Mouse (Mus musculus) forebrain, embryonic 16.5 days (tissue): ENCODE results near the gene Ets1. TPM values are rescaled to one million over a fixed set of nuclear protein-coding genes. Genes with fewer than 3 reads are reported as not detected.

Experiments
- ATAC-seq: fragments of 200-750 bp; cut with Nextera tagmentation; 2 replicates; pipeline ENCODE4 v1.8.0; 2017; ENCODE audit warnings: mild to moderate bottlenecking, moderate library complexity
- H3K27ac ChIP-seq: fragments of 300-500 bp; sonication (generic); 2 replicates; pipeline ENCODE4 v1.5.1; 2014; ENCODE audit warnings: low read length, control low read depth
- H3K27me3 ChIP-seq: fragments of 300-500 bp; sonication (generic); replicated peaks from 2 replicates; pipeline ENCODE4 v1.6.1; 2014; ENCODE audit warnings: low read length; ENCODE audit not compliant: control insufficient read depth, insufficient read depth
- H3K36me3 ChIP-seq: fragments of 300-500 bp; sonication (generic); 2 replicates; pipeline ENCODE4 v1.6.1; 2014; ENCODE audit not compliant: control insufficient read depth, insufficient read depth
- H3K4me1 ChIP-seq: fragments of 300-500 bp; sonication (generic); replicated peaks from 2 replicates; pipeline ENCODE4 v1.6.1; 2014; ENCODE audit warnings: low read length; ENCODE audit not compliant: control insufficient read depth, insufficient read depth
- H3K4me2 ChIP-seq: fragments of 300-500 bp; sonication (generic); 2 replicates; pipeline ENCODE4 v1.6.1; 2014; ENCODE audit warnings: mild to moderate bottlenecking, low read length, control low read depth
- H3K4me3 ChIP-seq: fragments of 300-500 bp; sonication (generic); replicated peaks from 2 replicates; pipeline ENCODE4 v1.5.1; 2014; ENCODE audit warnings: mild to moderate bottlenecking, low read length, control low read depth
- H3K9ac ChIP-seq: fragments of 300-500 bp; sonication (generic); replicated peaks from 2 replicates; pipeline ENCODE4 v1.6.1; 2014; ENCODE audit warnings: low read depth, low read length, control low read depth
- H3K9me3 ChIP-seq: fragments of 300-500 bp; sonication (generic); 2 replicates; pipeline ENCODE4 v1.6.1; 2016; ENCODE audit warnings: low read length; ENCODE audit not compliant: control insufficient read depth
- WGBS: fragments of 180-500 bp; shearing (Covaris S2); extraction: QIAGEN DNeasy Blood & Tissue Kit; methylation state at CpG from one replicate; pipeline ENCODE4 v1.1.7; 2014; 5-methylcytosine and 5-hydroxymethylcytosine counted together
- polyA plus RNA-seq: library from polyadenylated mRNA; unstranded; fragments of >200 nt; fragmentation: Nextera tagmentation; extraction: Ambion mirVana; gene quantifications from 2 replicates; pipeline ENCODE4 v1.2.1, GENCODE M21; 2015

Gene Ets1
- polyA plus RNA-seq, 1 experiment from 2014 or later, result 21.3 TPM

DNA sequence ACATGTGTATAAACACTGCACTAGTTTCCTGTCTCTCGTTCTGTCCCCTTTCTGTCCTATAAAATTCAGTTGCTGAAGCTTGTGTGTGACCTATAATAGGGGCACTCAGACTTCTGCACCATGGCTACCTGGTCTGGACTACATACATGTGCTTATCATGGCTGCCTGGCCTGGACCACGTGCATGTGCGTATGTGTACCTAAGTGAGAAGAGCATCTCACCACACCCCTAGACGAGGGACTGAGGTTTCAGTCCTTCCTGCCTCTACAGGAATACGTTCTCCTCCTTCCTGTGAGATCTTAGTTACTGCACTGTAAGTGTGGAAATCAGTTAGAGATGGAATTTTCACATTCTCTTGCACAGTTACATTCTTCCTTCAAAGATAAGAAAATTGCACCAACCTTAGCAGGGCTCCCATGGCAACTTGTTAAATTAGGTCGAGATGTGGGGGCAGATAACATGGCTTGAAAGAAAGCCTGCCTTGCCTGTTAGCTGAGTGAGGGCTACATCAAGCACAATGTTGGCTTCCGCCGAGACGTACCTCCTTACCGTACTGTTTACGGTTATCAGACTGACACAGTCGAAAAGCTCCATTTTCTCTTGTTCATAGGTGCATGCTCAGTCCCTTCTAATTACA lies 104.8 kb downstream of the Ets1 start:
- Histone ChIP-seq H3K9ac (no peak overlapping the region), H3K36me3 (no peaks in the 10 kb centered on the region), H3K4me1 (no peaks in the 10 kb centered on the region; the same call in 1 of the 2 replicates), H3K9me3 (no peaks in the 10 kb centered on the region), H3K4me3 (no peak overlapping the region), H3K27me3 (no peaks in the 10 kb centered on the region), H3K4me2 (no peak overlapping the region), H3K27ac (no peak overlapping the region)
- no peak for ATAC-seq
- WGBS, result 86% methylated on average over 12 of the region's 12 CpGs

GRCm38 (mm10) chr9:32741681-32742080 lies 105.7 kb downstream of the Ets1 start:
- H3K27me3 ChIP-seq, result no peaks in the 10 kb centered on the region
- H3K27ac ChIP-seq, result no peak overlapping the region
- H3K36me3 ChIP-seq, result no peaks in the 10 kb centered on the region
- no peaks in the 10 kb centered on the region; the same call in 1 of the 2 replicates for H3K4me1 ChIP-seq
- H3K4me2 ChIP-seq, result no peak overlapping the region
- no peak overlapping the region for H3K4me3 ChIP-seq
- no peak overlapping the region for H3K9ac ChIP-seq
- WGBS, result 35% methylated on average over 2 of the region's 2 CpGs
- ATAC-seq, result peak; percentile 33; the same call in 1 of the 2 replicates
- H3K9me3 ChIP-seq, result no peaks in the 10 kb centered on the region

- H3K4me2 ChIP-seq, result no peak overlapping the region
- H3K4me3 ChIP-seq, result no peak overlapping the region
- H3K27me3 ChIP-seq, result no peaks in the 10 kb centered on the region
- H3K36me3 ChIP-seq, result no peaks in the 10 kb centered on the region
- no peak for ATAC-seq
- WGBS, result 75% methylated on average over 8 of the region's 8 CpGs
- H3K4me1 ChIP-seq, result no peaks in the 10 kb centered on the region; the same call in 1 of the 2 replicates
- H3K9me3 ChIP-seq, result no peaks in the 10 kb centered on the region
- H3K9ac ChIP-seq, result no peak overlapping the region
- H3K27ac ChIP-seq, result no peak overlapping the region
These were observed 107.1 kb downstream of the Ets1 start for GRCm38 (mm10) chr9:32743157-32743556.

DNA sequence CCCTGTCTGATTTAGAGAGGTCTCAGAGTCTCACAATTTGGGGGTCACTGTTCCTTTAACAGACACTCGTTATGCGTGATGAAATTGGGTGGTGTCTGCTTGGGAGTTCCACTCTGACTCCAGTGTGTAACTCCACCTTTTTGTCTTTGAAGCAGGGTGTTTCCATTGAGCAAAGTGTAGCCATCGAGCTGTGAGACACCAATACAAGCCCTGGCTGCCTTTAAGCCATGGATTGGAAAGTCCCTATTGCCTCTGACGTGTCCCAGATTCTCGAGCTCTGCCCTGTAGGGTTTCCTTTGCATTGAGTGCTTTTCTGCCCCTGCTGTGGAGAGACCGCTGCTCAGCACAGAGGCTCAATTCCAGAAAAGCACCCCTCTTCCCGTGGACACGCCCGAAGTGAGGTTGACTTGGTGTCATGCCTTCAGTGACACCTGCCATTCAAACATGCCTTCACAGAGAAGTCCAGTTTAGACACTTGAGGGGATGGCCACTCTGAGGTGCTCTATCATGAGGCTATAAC lies 107.7 kb downstream of the Ets1 start:
- 70% methylated on average over 9 of the region's 9 CpGs for WGBS
- Histone ChIP-seq H3K4me3 (no peak overlapping the region), H3K4me2 (no peak overlapping the region), H3K27ac (no peak overlapping the region), H3K4me1 (no peaks in the 10 kb centered on the region; the same call in 1 of the 2 replicates), H3K36me3 (no peaks in the 10 kb centered on the region), H3K9ac (no peak overlapping the region), H3K9me3 (no peaks in the 10 kb centered on the region), H3K27me3 (no peaks in the 10 kb centered on the region)
- no peak for ATAC-seq

DNA sequence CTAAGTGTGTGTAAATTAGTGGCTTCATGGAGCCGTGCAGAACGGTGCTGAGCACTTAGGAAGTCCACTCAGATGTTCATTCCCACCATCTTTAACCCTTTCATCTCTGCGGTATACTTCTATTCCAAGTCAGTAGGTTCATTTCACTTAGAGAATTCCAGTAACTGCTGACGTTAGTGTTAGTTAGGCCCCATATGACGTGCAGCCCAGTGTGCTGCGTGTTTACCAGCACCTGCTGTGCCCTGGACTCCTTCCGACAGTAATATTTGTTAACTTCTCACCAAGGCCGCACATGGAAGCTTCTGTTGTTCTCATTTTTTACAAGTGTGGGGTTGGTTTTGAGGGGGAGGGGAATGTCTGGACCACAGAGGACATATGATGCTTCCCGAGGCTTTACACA lies 108.3 kb downstream of the Ets1 start:
- H3K4me1 ChIP-seq, result no peaks in the 10 kb centered on the region; the same call in 1 of the 2 replicates
- H3K4me3 ChIP-seq, result no peak overlapping the region
- no peak overlapping the region for H3K9ac ChIP-seq
- no peak overlapping the region for H3K4me2 ChIP-seq
- H3K9me3 ChIP-seq, result no peaks in the 10 kb centered on the region
- WGBS, result 64% methylated on average over 9 of the region's 9 CpGs
- no peaks in the 10 kb centered on the region for H3K36me3 ChIP-seq
- no peak for ATAC-seq
- no peaks in the 10 kb centered on the region for H3K27me3 ChIP-seq
- H3K27ac ChIP-seq, result no peak overlapping the region

- Histone ChIP-seq H3K4me1 (no peaks in the 10 kb centered on the region; the same call in 1 of the 2 replicates), H3K27ac (no peak overlapping the region), H3K4me3 (no peak overlapping the region), H3K27me3 (no peaks in the 10 kb centered on the region), H3K4me2 (no peak overlapping the region), H3K9ac (no peak overlapping the region), H3K36me3 (no peaks in the 10 kb centered on the region), H3K9me3 (no peaks in the 10 kb centered on the region)
- 90% methylated on average over 12 of the region's 12 CpGs for WGBS
- no peak for ATAC-seq
These were observed 109.2 kb downstream of the Ets1 start for GRCm38 (mm10) chr9:32745079-32745763.

GRCm38 (mm10) chr9:32745998-32746397 lies 110.0 kb downstream of the Ets1 start:
- H3K9me3 ChIP-seq, result no peaks in the 10 kb centered on the region
- 91% methylated on average over 8 of the region's 8 CpGs for WGBS
- no peak for ATAC-seq

DNA sequence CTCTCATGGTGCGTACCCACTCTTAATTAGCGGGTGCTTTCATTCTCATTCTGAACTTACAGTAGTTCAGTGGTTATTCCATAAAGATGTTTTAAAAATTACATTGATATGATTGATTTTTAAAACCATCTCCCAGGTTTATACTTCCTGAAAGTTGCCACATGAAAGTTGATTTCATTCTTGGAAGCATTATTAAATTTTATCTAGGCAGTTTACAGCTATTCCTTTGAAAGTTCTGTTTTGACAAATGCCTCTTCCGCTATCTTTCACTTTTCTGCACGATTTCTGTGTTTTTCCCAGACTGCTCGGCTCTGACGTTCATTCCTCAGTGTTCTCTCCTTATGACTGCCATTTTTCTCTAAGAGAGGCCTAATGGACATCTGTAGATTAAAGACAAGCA lies 110.6 kb downstream of the Ets1 start:
- Histone ChIP-seq H3K9me3 (no peaks in the 10 kb centered on the region), H3K4me1 (no peaks in the 10 kb centered on the region; the same call in 1 of the 2 replicates), H3K27me3 (no peaks in the 10 kb centered on the region), H3K4me2 (no peak overlapping the region), H3K4me3 (no peak overlapping the region), H3K27ac (no peak overlapping the region), H3K9ac (no peak overlapping the region), H3K36me3 (no peaks in the 10 kb centered on the region)
- ATAC-seq, result no peak
- WGBS, result 88% methylated on average over 6 of the region's 6 CpGs

More at GRCm38 (mm10) chr9:32745998-32746397, 110.0 kb downstream of the Ets1 start:
- Histone ChIP-seq H3K4me1 (no peaks in the 10 kb centered on the region; the same call in 1 of the 2 replicates), H3K36me3 (no peaks in the 10 kb centered on the region), H3K27ac (no peak overlapping the region), H3K9ac (no peak overlapping the region), H3K4me2 (no peak overlapping the region), H3K4me3 (no peak overlapping the region), H3K27me3 (no peaks in the 10 kb centered on the region)

DNA sequence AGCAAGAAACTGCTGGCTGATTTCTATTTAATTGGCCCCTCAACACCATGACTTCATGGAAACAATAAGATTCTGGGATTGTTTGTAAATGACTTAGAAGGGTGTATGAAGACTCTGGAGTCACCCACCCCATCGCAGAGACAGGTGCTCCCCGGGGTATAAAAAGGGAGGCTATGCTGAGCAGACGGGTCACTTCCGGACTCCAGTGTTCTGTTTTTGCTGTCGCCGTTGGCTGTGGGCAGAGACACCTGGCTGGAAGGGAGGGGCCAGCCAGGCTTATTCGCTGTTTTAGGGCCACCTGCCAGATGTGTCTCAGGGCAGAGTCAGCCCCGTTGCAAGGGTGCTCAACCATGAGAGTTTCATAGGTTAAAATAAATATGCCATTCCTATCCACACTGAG lies 111.6 kb downstream of the Ets1 start:
- no peaks in the 10 kb centered on the region for H3K4me1 ChIP-seq
- H3K4me3 ChIP-seq, result no peak overlapping the region
- no peaks in the 10 kb centered on the region for H3K9me3 ChIP-seq
- no peaks in the 10 kb centered on the region for H3K36me3 ChIP-seq
- no peaks in the 10 kb centered on the region for H3K27me3 ChIP-seq
- no peak overlapping the region for H3K9ac ChIP-seq
- WGBS, result 88% methylated on average over 8 of the region's 8 CpGs
- ATAC-seq, result no peak
- no peak overlapping the region for H3K27ac ChIP-seq
- no peak overlapping the region for H3K4me2 ChIP-seq
